Mouse (Mus musculus) monocyte, adult 2 months (primary cell): ENCODE data around the gene Gbe1.

Experiments
- DNase-seq, 2 experiments: peaks; one replicate each; pipeline ENCODE4 v3.0.0; 2022; ENCODE audit warnings: low spot score in 2 of 2, low read depth in 1 of 2

Gene Gbe1

GRCm38 (mm10) chr16:70568341-70569265 lies 254.9 kb downstream of the Gbe1 start:
- no peak for DNase-seq

GRCm38 (mm10) chr16:70585964-70586363 lies 272.2 kb downstream of the Gbe1 start:
- no peak for DNase-seq

DNA sequence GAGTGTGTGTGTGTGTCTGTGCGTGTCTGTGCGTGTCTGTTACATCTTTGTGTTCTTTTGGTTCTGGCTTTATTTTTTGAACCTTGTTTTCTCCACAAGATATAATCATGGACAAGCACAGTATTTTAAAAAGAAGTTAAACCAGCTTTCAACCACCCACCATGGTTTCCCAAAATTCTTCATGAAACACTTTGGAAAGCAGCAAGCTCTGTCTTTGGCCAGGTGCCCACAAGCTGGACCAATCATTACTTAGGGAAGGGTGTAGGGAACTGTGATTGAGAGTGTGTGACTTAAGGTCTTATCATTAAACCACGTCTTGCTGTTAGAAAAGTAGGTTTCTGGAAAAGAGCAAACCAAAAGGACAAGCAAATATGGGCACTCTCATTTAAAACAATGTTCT lies 288.6 kb downstream of the Gbe1 start:
- no peak for DNase-seq

- no peak for DNase-seq
These were observed 294.6 kb downstream of the Gbe1 start for GRCm38 (mm10) chr16:70608358-70608757.

DNA sequence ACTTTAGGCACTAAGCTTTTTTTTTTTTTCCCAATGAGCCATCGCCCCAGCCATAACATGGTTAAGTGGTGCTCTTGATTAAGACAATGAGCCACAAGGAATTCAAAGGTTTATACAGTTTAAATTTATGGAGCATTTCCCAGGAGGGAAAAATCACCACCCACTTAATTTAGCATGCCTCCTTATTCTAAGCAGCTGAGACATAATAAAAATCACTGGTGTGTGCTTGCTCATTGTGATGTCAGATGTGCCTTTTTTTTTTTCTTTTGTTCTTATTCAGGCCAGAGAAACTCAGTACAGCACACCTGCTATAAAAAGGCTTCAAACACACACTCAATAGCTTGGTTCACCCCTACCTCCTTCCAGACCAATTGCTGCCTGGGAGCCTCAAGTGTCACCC lies 303.9 kb downstream of the Gbe1 start:
- DNase-seq, result no peak

- DNase-seq, result no peak
These were observed 304.4 kb downstream of the Gbe1 start for GRCm38 (mm10) chr16:70618168-70618567.
